Mouse (Mus musculus) kidney, embryonic 16.5 days (tissue): ENCODE measurements at regions not wholly inside any gene's neighbourhood (a gene's known extent, or its start where the extent isn't known, plus 50 kb on each side); places are given as distances from the start of the nearest gene placed in this dataset.
"Not testable (repeated sequence)": the region's sequence is repeated elsewhere in the genome, so short reads cannot be mapped to it uniquely, and the experiment has no call there.

Experiments
- ATAC-seq: fragments of 200-750 bp; cut with Nextera tagmentation; 2 replicates; pipeline ENCODE4 v1.8.0; 2017; ENCODE audit warnings: moderate TSS enrichment; ENCODE audit not compliant: low FRiP score, low TSS enrichment
- H3K27ac ChIP-seq: fragments of 300-500 bp; sonication (generic); 2 replicates; pipeline ENCODE4 v1.5.1; 2014; ENCODE audit warnings: low read length
- H3K27me3 ChIP-seq: fragments of 300-500 bp; sonication (generic); 2 replicates; pipeline ENCODE4 v1.6.1; 2014; ENCODE audit warnings: low read length, control low read depth, mixed read lengths; ENCODE audit not compliant: insufficient read depth
- H3K36me3 ChIP-seq: fragments of 300-500 bp; sonication (generic); 2 replicates; pipeline ENCODE4 v1.6.1; 2014; ENCODE audit warnings: low read length, control low read depth, mixed read lengths; ENCODE audit not compliant: insufficient read depth
- H3K4me1 ChIP-seq: fragments of 300-500 bp; sonication (generic); 2 replicates; pipeline ENCODE4 v1.6.1; 2014; ENCODE audit warnings: low read length, control low read depth, mixed read lengths; ENCODE audit not compliant: insufficient read depth
- H3K4me2 ChIP-seq: fragments of 300-500 bp; sonication (generic); replicated peaks from 2 replicates; pipeline ENCODE4 v1.6.1; 2014; ENCODE audit warnings: low read depth, low read length
- H3K4me3 ChIP-seq: fragments of 300-500 bp; sonication (generic); 2 replicates; pipeline ENCODE4 v1.5.1; 2014; ENCODE audit warnings: mild to moderate bottlenecking, low read length
- H3K9ac ChIP-seq: fragments of 300-500 bp; sonication (generic); replicated peaks from 2 replicates; pipeline ENCODE4 v1.6.1; 2014; ENCODE audit warnings: low read length
- H3K9me3 ChIP-seq: fragments of 300-500 bp; sonication (generic); 2 replicates; pipeline ENCODE4 v1.6.1; 2016; ENCODE audit warnings: low read length, control low read depth
- WGBS: fragments of 180-500 bp; shearing (Covaris S2); extraction: QIAGEN DNeasy Blood & Tissue Kit; methylation state at CpG from one replicate; pipeline ENCODE4 v1.1.7; 2014; 5-methylcytosine and 5-hydroxymethylcytosine counted together

GRCm38 (mm10) chr17:15620746-15621694, 56.9 kb upstream of the Prdm9 start:
- H3K27me3 ChIP-seq, result no peaks in the 10 kb centered on the region
- H3K4me2 ChIP-seq, result no peak overlapping the region
- no peaks in the 10 kb centered on the region for H3K4me1 ChIP-seq
- H3K9ac ChIP-seq, result no peak overlapping the region
- ATAC-seq, result no peak
- H3K36me3 ChIP-seq, result no peaks in the 10 kb centered on the region
- 72% methylated on average over 7 of the region's 7 CpGs for WGBS
- no peak overlapping the region for H3K27ac ChIP-seq
- H3K9me3 ChIP-seq, result no peaks in the 10 kb centered on the region
- H3K4me3 ChIP-seq, result no peak overlapping the region

GRCm38 (mm10) chr17:15622913-15623312, 58.8 kb upstream of the Prdm9 start:
- H3K4me2 ChIP-seq, result no peak overlapping the region
- H3K4me1 ChIP-seq, result no peaks in the 10 kb centered on the region
- no peak overlapping the region for H3K27ac ChIP-seq
- H3K27me3 ChIP-seq, result no peaks in the 10 kb centered on the region
- ATAC-seq, result no peak
- 1% methylated on average over 2 of the region's 2 CpGs for WGBS
- H3K36me3 ChIP-seq, result no peaks in the 10 kb centered on the region
- H3K9ac ChIP-seq, result no peak overlapping the region
- H3K9me3 ChIP-seq, result no peaks in the 10 kb centered on the region
- no peak overlapping the region for H3K4me3 ChIP-seq

- Histone ChIP-seq H3K36me3 (no peaks in the 10 kb centered on the region), H3K9me3 (no peaks in the 10 kb centered on the region), H3K27me3 (no peaks in the 10 kb centered on the region), H3K4me3 (no peak overlapping the region), H3K27ac (no peak overlapping the region), H3K4me2 (peak overlapping the region; percentile 48; the same call in 1 of the 2 replicates), H3K4me1 (no peaks in the 10 kb centered on the region), H3K9ac (no peak overlapping the region)
- WGBS, result 86% methylated on average over 5 of the region's 5 CpGs
- ATAC-seq, result no peak
Observed at GRCm38 (mm10) chr17:15630792-15631191, 66.6 kb upstream of the Prdm9 start.

GRCm38 (mm10) chr17:15631626-15632025, 67.5 kb upstream of the Prdm9 start:
- no peaks in the 10 kb centered on the region for H3K27me3 ChIP-seq
- peak overlapping the region; percentile 48 for H3K4me2 ChIP-seq
- no peak overlapping the region for H3K27ac ChIP-seq
- 12% methylated on average over 11 of the region's 11 CpGs for WGBS
- no peak for ATAC-seq
- peak overlapping the region; percentile 20; the same call in 1 of the 2 replicates for H3K4me3 ChIP-seq
- no peaks in the 10 kb centered on the region for H3K4me1 ChIP-seq
- no peaks in the 10 kb centered on the region for H3K9me3 ChIP-seq
- no peaks in the 10 kb centered on the region for H3K36me3 ChIP-seq
- 0 out of 2 replicates have a peak overlapping the region, but pooled peaks have one; percentile 11 for H3K9ac ChIP-seq

GRCm38 (mm10) chr17:15632090-15632489, 67.9 kb upstream of the Prdm9 start:
- WGBS, result 23% methylated on average over 1 of the region's 1 CpGs
- H3K4me1 ChIP-seq, result no peaks in the 10 kb centered on the region
- H3K27ac ChIP-seq, result no peak overlapping the region
- ATAC-seq, result no peak
- H3K36me3 ChIP-seq, result no peaks in the 10 kb centered on the region
- H3K4me3 ChIP-seq, result 0 out of 2 replicates have a peak overlapping the region, but pooled peaks have one; percentile 20
- H3K9ac ChIP-seq, result no peak overlapping the region
- H3K4me2 ChIP-seq, result peak overlapping the region; percentile 48
- H3K27me3 ChIP-seq, result no peaks in the 10 kb centered on the region
- H3K9me3 ChIP-seq, result no peaks in the 10 kb centered on the region

- not testable (repeated sequence) for H3K4me1 ChIP-seq, H3K27me3 ChIP-seq, H3K4me3 ChIP-seq, H3K27ac ChIP-seq, H3K4me2 ChIP-seq, H3K9ac ChIP-seq, H3K36me3 ChIP-seq, ATAC-seq, H3K9me3 ChIP-seq
- WGBS, result 73% methylated on average over 12 of the region's 12 CpGs
Observed at GRCm38 (mm10) chr17:15639111-15639865, 65.5 kb upstream of the Chd1 start.

- Histone ChIP-seq H3K4me3 (no peak overlapping the region), H3K4me1 (no peaks in the 10 kb centered on the region), H3K9me3 (no peaks in the 10 kb centered on the region), H3K27ac (no peak overlapping the region), H3K4me2 (no peak overlapping the region), H3K36me3 (no peaks in the 10 kb centered on the region), H3K27me3 (no peaks in the 10 kb centered on the region), H3K9ac (no peak overlapping the region)
- ATAC-seq, result no peak
- WGBS, result 81% methylated on average over 3 of the region's 3 CpGs
Observed at GRCm38 (mm10) chr17:15640776-15641175, 64.0 kb upstream of the Chd1 start.

- Histone ChIP-seq H3K4me2 (no peak overlapping the region), H3K27ac (no peak overlapping the region), H3K4me1 (0 out of 2 replicates have a peak, but pooled peaks cover under 1% of the 10 kb centered on the region), H3K4me3 (no peak overlapping the region), H3K9ac (no peak overlapping the region), H3K27me3 (no peaks in the 10 kb centered on the region), H3K36me3 (no peaks in the 10 kb centered on the region), H3K9me3 (no peaks in the 10 kb centered on the region)
- no peak for ATAC-seq
- WGBS, result 72% methylated on average over 3 of the region's 3 CpGs
Observed at GRCm38 (mm10) chr17:15641764-15642163, 63.0 kb upstream of the Chd1 start.

GRCm38 (mm10) chr17:15646768-15647167, 58.0 kb upstream of the Chd1 start:
- 4% methylated on average over 1 of the region's 1 CpGs for WGBS
- H3K4me2 ChIP-seq, result no peak overlapping the region
- no peak overlapping the region for H3K27ac ChIP-seq
- no peaks in the 10 kb centered on the region for H3K9me3 ChIP-seq
- H3K4me3 ChIP-seq, result no peak overlapping the region
- H3K36me3 ChIP-seq, result no peaks in the 10 kb centered on the region
- peaks cover 10% of the 10 kb centered on the region for H3K4me1 ChIP-seq
- H3K9ac ChIP-seq, result no peak overlapping the region
- ATAC-seq, result no peak
- H3K27me3 ChIP-seq, result no peaks in the 10 kb centered on the region
